Mouse (Mus musculus): ENCODE data around the gene Tdp1. TPM values are rescaled to one million over a fixed set of nuclear protein-coding genes. Genes with fewer than 3 reads are reported as not detected.

The Tdp1 gene
- polyA plus RNA-seq, 1 experiment from 2014 or later = 31.3 TPM

DNA sequence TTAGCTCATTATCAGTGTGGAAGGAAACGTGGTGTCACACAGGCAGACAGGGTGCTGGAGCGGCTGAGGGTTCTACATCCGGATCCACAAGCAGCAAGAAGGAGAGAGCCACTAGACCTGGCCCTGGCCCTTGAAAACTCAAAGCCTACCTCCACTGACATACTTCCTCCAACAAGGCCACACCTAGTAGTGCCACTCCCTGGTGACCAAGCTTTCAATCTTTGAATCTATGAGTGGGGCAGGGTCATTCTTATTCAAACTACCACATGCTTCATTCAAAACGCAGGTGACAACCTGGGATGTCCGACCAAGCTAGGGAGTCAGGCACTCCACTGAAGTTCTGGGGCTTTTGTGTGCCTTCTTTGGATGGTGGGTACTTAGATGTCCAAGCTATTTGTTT, 115.4 kb downstream of the Tdp1 start:
- Histone ChIP-seq H3K9me3 (replicated peaks; ENCODE audit: low read length) (no peaks in the 10 kb centered on the region), H3K36me3 (ENCODE audit: insufficient read depth, low read length) (no peaks in the 10 kb centered on the region), H3K27me3 (ENCODE audit: insufficient read depth, low read length) (no peaks in the 10 kb centered on the region), H3K4me2 (ENCODE audit: low read length) (no peak overlapping the region), H3K4me1 (replicated peaks; ENCODE audit: insufficient read depth, low read length) (no peaks in the 10 kb centered on the region), H3K9ac (ENCODE audit: low read depth, low read length) (no peak overlapping the region), H3K4me3 (replicated peaks; ENCODE audit: low read depth, low read length) (no peak overlapping the region), H3K27ac (no peak overlapping the region)
- TF ChIP-seq CTCF (IDR thresholded peaks at IDR 0.05; ENCODE audit: low read depth) = no peak
- WGBS = 87% methylated on average over 5 of the region's 5 CpGs
- ATAC-seq (replicated peaks; ENCODE audit: low FRiP score, low read depth) (no peak), DNase-seq (ENCODE audit: low spot score) (no peak)

DNA sequence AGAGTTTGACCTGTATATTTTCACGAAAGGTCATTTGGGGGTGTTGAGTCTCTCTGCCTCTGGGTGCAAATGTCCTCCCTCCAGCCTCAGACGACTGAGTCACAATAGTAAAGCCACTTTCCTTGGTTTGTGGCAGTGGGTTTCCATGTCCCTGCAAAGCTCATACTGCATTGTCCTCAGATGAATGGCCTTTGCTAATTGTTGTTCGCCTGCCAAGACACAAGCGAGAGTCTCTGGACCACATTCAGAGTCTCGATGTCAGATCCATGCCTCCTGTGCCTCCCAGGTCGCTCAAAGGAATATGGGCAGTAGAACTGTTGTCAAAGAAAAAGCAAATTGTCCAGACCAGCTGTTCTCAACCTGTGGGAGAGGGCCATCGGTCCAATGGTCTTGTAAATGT, 116.1 kb downstream of the Tdp1 start:
- H3K9me3 ChIP-seq (replicated peaks; ENCODE audit: low read length) = no peaks in the 10 kb centered on the region
- no peak overlapping the region for H3K9ac ChIP-seq (ENCODE audit: low read depth, low read length)
- H3K4me2 ChIP-seq (ENCODE audit: low read length) = no peak overlapping the region
- DNase-seq (ENCODE audit: low spot score) = no peak
- no peak for ATAC-seq (replicated peaks; ENCODE audit: low FRiP score, low read depth)
- no peaks in the 10 kb centered on the region for H3K4me1 ChIP-seq (replicated peaks; ENCODE audit: insufficient read depth, low read length)
- no peak overlapping the region for H3K27ac ChIP-seq
- WGBS = 81% methylated on average over 7 of the region's 7 CpGs
- no peak for TF ChIP-seq CTCF (IDR thresholded peaks at IDR 0.05; ENCODE audit: low read depth)
- H3K27me3 ChIP-seq (ENCODE audit: insufficient read depth, low read length) = no peaks in the 10 kb centered on the region
- H3K4me3 ChIP-seq (replicated peaks; ENCODE audit: low read depth, low read length) = no peak overlapping the region
- H3K36me3 ChIP-seq (ENCODE audit: insufficient read depth, low read length) = no peaks in the 10 kb centered on the region

DNA sequence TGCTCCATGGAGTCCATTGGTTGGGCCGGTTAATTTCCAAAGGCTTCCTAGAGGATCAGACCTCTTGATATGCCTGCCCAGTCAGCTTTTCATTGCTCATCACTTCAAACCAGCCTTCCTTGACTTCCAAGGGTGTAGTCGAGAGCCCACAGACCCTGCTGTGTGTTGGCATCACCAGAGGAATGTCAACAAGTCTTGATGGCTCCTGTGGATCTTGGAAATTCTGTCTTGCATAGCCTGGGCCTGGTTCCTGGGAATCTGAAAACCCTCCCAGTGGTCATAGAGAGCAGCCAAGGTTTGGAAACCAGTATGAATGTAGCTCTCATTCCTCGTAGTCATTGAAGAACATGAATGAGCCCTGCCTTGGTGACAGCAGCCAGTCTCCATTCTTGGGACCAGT, 116.9 kb downstream of the Tdp1 start:
- no peak for ATAC-seq (replicated peaks; ENCODE audit: low FRiP score, low read depth)
- Histone ChIP-seq H3K4me3 (replicated peaks; ENCODE audit: low read depth, low read length) (no peak overlapping the region), H3K4me1 (replicated peaks; ENCODE audit: insufficient read depth, low read length) (no peaks in the 10 kb centered on the region), H3K4me2 (ENCODE audit: low read length) (no peak overlapping the region), H3K27me3 (ENCODE audit: insufficient read depth, low read length) (no peaks in the 10 kb centered on the region), H3K9me3 (replicated peaks; ENCODE audit: low read length) (no peaks in the 10 kb centered on the region), H3K27ac (no peak overlapping the region), H3K36me3 (ENCODE audit: insufficient read depth, low read length) (no peaks in the 10 kb centered on the region), H3K9ac (ENCODE audit: low read depth, low read length) (no peak overlapping the region)
- no peak for DNase-seq (ENCODE audit: low spot score)
- TF ChIP-seq CTCF (IDR thresholded peaks at IDR 0.05; ENCODE audit: low read depth) = no peak
- WGBS = 94% methylated on average over 3 of the region's 3 CpGs

DNA sequence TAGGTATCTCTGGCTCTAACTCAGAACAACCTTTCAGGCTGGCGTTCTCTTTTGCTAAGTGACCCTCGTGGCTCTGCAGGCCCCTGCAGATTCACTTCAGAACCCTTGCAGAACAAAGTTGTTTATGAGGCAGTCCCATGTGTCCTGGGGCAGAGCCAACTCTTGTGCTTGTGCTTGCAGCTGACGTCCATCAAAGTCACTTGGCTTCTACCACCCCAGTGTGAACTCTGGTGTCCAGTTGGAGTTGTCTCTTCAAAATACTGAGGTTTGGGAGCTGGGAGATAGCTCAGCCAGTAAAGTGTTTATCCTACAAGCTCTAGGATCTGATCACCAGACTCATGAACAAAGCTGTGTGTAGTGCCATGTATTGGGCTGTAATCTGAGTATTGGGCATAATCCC, 117.6 kb downstream of the Tdp1 start:
- Histone ChIP-seq H3K36me3 (ENCODE audit: insufficient read depth, low read length) (no peaks in the 10 kb centered on the region), H3K27me3 (ENCODE audit: insufficient read depth, low read length) (no peaks in the 10 kb centered on the region), H3K9ac (ENCODE audit: low read depth, low read length) (no peak overlapping the region), H3K9me3 (replicated peaks; ENCODE audit: low read length) (no peaks in the 10 kb centered on the region), H3K4me3 (replicated peaks; ENCODE audit: low read depth, low read length) (no peak overlapping the region), H3K27ac (no peak overlapping the region), H3K4me2 (ENCODE audit: low read length) (no peak overlapping the region), H3K4me1 (replicated peaks; ENCODE audit: insufficient read depth, low read length) (no peaks in the 10 kb centered on the region)
- 47% methylated on average over 3 of the region's 3 CpGs for WGBS
- ATAC-seq (replicated peaks; ENCODE audit: low FRiP score, low read depth) (no peak), DNase-seq (ENCODE audit: low spot score) (peak; percentile 75)
- TF ChIP-seq CTCF (IDR thresholded peaks at IDR 0.05; ENCODE audit: low read depth) = no peak

GRCm38 (mm10) chr12:100002914-100003587, 118.7 kb downstream of the Tdp1 start:
- no peak overlapping the region for H3K9ac ChIP-seq (ENCODE audit: low read depth, low read length)
- TF ChIP-seq CTCF (IDR thresholded peaks at IDR 0.05; ENCODE audit: low read depth) = no peak
- no peak overlapping the region for H3K4me3 ChIP-seq (replicated peaks; ENCODE audit: low read depth, low read length)
- 29% methylated on average over 8 of the region's 8 CpGs for WGBS
- ATAC-seq (replicated peaks; ENCODE audit: low FRiP score, low read depth) = no peak
- peak; percentile 60 for DNase-seq (ENCODE audit: low spot score)
- H3K27ac ChIP-seq = no peak overlapping the region
- no peak overlapping the region for H3K4me2 ChIP-seq (ENCODE audit: low read length)
- H3K9me3 ChIP-seq (replicated peaks; ENCODE audit: low read length) = no peaks in the 10 kb centered on the region
- H3K36me3 ChIP-seq (ENCODE audit: insufficient read depth, low read length) = no peaks in the 10 kb centered on the region
- no peaks in the 10 kb centered on the region for H3K4me1 ChIP-seq (replicated peaks; ENCODE audit: insufficient read depth, low read length)
- no peaks in the 10 kb centered on the region for H3K27me3 ChIP-seq (ENCODE audit: insufficient read depth, low read length)

Small RNA genes within 50 kb of the gene (microRNA-seq; reads per million reads assigned to microRNA genes)
- not detected for gene Gm23291

Other genes with a start within 250 kb of the Tdp1 start
- gene Efcab11, start 78 bp upstream of the Tdp1 start, polyA plus RNA-seq (2015; fragmentation: Nextera tagmentation; extraction: Ambion mirVana) = 6.8 and 8.3 TPM in 2 replicates
- gene Kcnk13, start 80.0 kb downstream of the Tdp1 start, polyA plus RNA-seq (2015; fragmentation: Nextera tagmentation; extraction: Ambion mirVana) = 0.11 and 0.16 TPM in 2 replicates
- gene Psmc1, start 225.6 kb downstream of the Tdp1 start, polyA plus RNA-seq (2015; fragmentation: Nextera tagmentation; extraction: Ambion mirVana) = 236 and 264 TPM in 2 replicates